Mouse (Mus musculus): ENCODE results near the gene Wnt1. TPM values are rescaled to one million over a fixed set of nuclear protein-coding genes. Genes with fewer than 3 reads are reported as not detected.
"Not testable (repeated sequence)": the region's sequence is repeated elsewhere in the genome, so short reads cannot be mapped to it uniquely, and the experiment has no call there.

The Wnt1 gene
- not detected in 2 replicates for polyA plus RNA-seq (2015; fragmentation: Nextera tagmentation; extraction: Ambion mirVana)

DNA sequence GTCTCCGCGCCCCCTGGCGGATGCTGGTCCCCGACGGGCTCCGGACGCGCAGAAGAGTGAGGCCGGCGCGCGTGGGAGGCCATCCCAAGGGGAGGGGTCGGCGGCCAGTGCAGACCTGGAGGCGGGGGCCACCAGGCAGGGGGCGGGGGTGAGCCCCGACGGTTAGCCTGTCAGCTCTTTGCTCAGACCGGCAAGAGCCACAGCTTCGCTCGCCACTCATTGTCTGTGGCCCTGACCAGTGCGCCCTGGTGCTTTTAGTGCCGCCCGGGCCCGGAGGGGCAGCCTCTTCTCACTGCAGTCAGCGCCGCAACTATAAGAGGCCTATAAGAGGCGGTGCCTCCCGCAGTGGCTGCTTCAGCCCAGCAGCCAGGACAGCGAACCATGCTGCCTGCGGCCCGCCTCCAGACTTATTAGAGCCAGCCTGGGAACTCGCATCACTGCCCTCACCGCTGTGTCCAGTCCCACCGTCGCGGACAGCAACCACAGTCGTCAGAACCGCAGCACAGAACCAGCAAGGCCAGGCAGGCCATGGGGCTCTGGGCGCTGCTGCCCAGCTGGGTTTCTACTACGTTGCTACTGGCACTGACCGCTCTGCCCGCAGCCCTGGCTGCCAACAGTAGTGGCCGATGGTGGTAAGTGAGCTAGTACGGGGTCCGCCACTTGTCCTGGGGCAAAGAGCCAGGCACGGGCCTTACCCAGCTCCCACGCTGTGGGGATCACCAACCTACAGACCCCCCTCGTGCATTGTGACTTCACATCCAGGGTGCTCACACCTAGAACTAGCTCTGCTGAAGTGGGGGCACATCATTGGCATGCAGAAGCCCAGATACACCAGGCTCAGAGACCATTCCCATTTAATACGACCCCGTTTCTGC, at the start of gene Wnt1:
Wnt1 (plus strand) TSS at position 197 of the 875 bp plus-strand sequence.
- peak within 1 kb of the TSS; percentile 40 for H3K4me3 ChIP-seq
- peak within 1 kb of the TSS; percentile 49 for H3K4me2 ChIP-seq (replicated peaks)
- peaks cover 5% of the 10 kb centered on the region; the same call in 1 of the 2 replicates for H3K9me3 ChIP-seq
- H3K27me3 ChIP-seq, result peaks cover 98% of the 10 kb centered on the region
- peaks cover 33% of the 10 kb centered on the region for H3K4me1 ChIP-seq
- ATAC-seq (ENCODE audit: low FRiP score, low read depth), result no peak
- WGBS, result 4% methylated on average over 51 of the region's 51 CpGs
- no peak within 1 kb of the TSS for H3K27ac ChIP-seq
- no peaks in the 10 kb centered on the region for H3K36me3 ChIP-seq
- peak within 1 kb of the TSS; percentile 39 for H3K9ac ChIP-seq

DNA sequence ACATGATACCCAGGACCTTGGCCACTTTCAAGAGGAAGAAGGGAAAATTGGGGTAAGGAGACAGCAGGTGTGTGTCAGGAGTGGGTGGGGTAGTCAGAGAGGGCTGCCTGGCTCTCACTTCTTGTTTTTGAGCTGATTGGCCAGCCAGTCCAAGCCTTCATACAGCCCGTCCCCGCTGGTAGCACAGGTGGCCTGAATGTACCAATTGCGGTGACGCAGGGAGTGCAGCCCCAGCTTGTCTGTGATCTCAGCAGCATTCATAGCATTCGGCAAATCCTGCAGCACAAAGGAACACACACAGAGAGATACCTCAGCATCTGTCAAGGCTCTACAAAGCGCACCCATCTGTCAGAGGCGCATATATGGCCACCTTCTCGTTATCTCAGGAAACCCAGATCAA, 49.4 kb upstream of the Wnt1 start:
- Histone ChIP-seq H3K4me2 (replicated peaks) (no peak overlapping the region), H3K27ac (no peak overlapping the region), H3K4me3 (no peak overlapping the region), H3K27me3 (no peaks in the 10 kb centered on the region), H3K36me3 (peaks cover 80% of the 10 kb centered on the region), H3K9ac (no peak overlapping the region), H3K4me1 (no peaks in the 10 kb centered on the region), H3K9me3 (no peaks in the 10 kb centered on the region)
- no peak for ATAC-seq (ENCODE audit: low FRiP score, low read depth)
- WGBS, result 85% methylated on average over 8 of the region's 8 CpGs

DNA sequence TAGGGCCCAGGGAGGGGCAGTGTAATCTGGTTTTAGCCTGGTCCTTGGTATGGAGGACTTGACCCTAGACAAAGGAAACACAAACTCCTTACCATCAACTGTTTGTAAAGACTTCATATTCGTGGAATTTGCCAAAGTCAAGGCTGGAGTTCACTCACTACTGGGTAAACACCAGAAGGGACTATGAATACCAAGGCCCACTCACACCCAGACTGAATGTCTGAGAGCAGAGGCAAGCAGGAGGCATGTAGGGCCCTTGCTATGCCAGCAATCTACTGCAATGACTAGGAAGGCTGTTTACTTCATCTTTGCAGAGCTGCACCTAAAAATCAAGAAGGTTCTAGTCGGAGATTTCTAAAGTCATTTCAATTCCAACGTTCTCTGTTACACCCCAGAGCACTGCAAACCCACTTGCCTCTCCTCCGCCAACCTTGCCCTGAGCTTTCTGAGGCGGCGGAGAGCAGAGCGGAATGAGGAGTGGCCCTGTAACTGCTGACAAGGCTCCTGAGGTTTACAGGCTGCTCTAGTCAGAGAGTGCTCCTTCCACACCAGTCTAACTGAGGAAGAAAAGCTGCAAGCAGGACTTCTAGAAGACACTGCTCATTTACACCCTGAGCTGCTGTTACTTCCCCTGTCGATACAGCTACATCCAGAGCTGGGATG, 46.8 kb upstream of the Wnt1 start:
- Histone ChIP-seq H3K4me3 (no peak overlapping the region), H3K27me3 (no peaks in the 10 kb centered on the region), H3K27ac (no peak overlapping the region), H3K36me3 (peaks cover 54% of the 10 kb centered on the region), H3K4me2 (replicated peaks) (no peak overlapping the region), H3K9me3 (no peaks in the 10 kb centered on the region), H3K4me1 (no peaks in the 10 kb centered on the region), H3K9ac (no peak overlapping the region)
- no peak for ATAC-seq (ENCODE audit: low FRiP score, low read depth)
- WGBS, result 80% methylated on average over 8 of the region's 8 CpGs

DNA sequence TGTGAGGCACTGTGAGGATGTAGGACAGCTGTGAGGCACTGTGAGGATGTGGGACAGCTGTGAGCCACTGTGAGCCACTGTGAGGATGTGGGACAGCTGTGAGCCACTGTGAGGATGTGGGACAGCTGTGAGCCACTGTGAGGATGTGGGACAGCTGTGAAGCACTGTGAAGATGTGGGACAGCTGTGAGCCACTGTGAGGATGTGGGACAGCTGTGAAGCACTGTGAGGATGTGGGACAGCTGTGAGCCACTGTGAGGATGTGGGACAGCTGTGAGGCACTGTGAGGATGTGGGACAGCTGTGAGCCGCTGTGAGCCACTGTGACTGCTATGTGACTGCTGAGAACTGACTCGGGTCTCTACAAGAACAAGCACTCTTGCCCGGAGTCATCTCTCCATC, 45.8 kb upstream of the Wnt1 start:
- H3K36me3 ChIP-seq, result peaks cover 46% of the 10 kb centered on the region
- not testable (repeated sequence) for H3K27ac ChIP-seq
- WGBS, result 92% methylated on average over 3 of the region's 3 CpGs

DNA sequence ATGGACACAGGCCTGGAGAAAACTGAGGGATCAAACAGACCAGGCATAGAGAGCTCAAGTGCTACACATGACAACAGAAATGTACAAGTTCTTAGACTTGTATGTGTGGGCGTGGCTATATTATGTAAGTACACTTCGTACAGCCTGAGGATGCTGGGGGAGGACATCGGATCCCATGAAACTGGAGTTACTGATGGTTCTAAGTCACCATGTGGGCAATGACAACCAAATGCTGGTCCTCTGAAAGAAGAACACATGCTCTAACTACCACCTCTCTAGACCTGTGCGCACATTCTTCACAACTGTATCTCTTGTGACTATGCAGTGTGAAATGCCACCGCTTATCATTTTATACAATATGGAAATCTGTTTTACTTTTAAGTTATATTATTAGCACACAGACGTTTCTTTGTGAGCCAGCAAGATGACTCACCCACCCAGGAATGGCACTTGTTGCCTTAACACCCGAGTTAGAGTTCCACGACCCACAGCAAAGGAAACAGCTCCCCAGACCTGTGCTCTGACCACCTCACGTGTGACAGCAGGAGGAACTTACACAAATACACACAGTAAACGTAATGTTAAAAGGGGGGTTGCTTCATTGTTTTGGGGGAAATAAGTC, 43.2 kb upstream of the Wnt1 start:
- peaks cover 28% of the 10 kb centered on the region for H3K36me3 ChIP-seq
- 84% methylated on average over 10 of the region's 10 CpGs for WGBS
- ATAC-seq (ENCODE audit: low FRiP score, low read depth), result no peak

More for the DNA sequence above, 45.8 kb upstream of the Wnt1 start:
- not testable (repeated sequence) for H3K9me3 ChIP-seq; ATAC-seq (ENCODE audit: low FRiP score, low read depth); H3K9ac ChIP-seq; H3K4me3 ChIP-seq; H3K4me2 ChIP-seq (replicated peaks); H3K4me1 ChIP-seq; H3K27me3 ChIP-seq

DNA sequence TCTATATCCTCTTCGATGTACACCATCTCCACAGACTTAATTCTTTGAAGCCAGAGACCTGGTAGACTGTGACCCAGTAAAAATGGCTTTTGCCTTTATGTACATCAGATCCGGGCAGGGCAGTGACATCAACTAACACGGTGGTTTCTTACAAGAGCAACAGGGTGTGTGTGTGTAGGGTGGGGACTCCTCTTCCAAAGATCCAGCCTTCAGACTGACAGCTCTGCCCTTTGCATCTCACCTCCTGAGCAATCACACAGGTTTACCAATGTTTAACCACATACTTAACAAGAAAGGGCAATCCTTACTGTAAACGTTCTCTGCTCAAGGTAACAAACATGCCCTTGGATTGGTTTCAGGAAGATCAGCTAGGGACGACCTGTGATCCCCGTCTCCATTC, 42.4 kb upstream of the Wnt1 start:
- no peaks in the 10 kb centered on the region for H3K4me1 ChIP-seq
- no peak overlapping the region for H3K4me3 ChIP-seq
- peaks cover 20% of the 10 kb centered on the region for H3K36me3 ChIP-seq
- no peak for ATAC-seq (ENCODE audit: low FRiP score, low read depth)
- H3K27me3 ChIP-seq, result no peaks in the 10 kb centered on the region
- no peak overlapping the region for H3K9ac ChIP-seq
- H3K27ac ChIP-seq, result no peak overlapping the region
- 80% methylated on average over 6 of the region's 6 CpGs for WGBS
- H3K4me2 ChIP-seq (replicated peaks), result no peak overlapping the region
- H3K9me3 ChIP-seq, result no peaks in the 10 kb centered on the region

More for the DNA sequence above, 43.2 kb upstream of the Wnt1 start:
- Histone ChIP-seq H3K9me3 (no peaks in the 10 kb centered on the region), H3K4me3 (no peak overlapping the region), H3K27ac (no peak overlapping the region), H3K27me3 (no peaks in the 10 kb centered on the region), H3K9ac (no peak overlapping the region), H3K4me2 (replicated peaks) (no peak overlapping the region), H3K4me1 (no peaks in the 10 kb centered on the region)

DNA sequence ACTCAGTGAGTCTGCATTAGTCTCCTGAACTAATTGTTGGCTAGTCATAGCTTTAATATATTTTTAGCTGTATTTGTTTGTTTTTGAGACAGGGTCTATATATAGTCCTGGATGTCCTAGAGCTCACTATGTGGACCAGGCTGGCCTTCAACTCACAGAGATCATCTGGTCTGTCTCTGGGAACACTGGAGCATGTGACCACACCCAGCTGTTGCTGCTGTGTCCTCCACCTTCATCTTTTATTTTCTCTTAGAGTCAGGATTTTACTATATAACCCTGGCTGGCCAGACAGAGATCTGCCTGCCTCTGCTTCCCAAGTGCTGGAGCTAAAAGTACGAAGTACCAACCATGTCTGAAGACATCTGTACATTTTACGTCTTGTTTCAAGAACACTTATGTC, 40.6 kb upstream of the Wnt1 start:
- H3K9ac ChIP-seq, result no peak overlapping the region
- H3K27ac ChIP-seq, result no peak overlapping the region
- no peak overlapping the region for H3K4me2 ChIP-seq (replicated peaks)
- ATAC-seq (ENCODE audit: low FRiP score, low read depth), result no peak
- peaks cover 11% of the 10 kb centered on the region for H3K36me3 ChIP-seq
- no peak overlapping the region for H3K4me3 ChIP-seq
- no peaks in the 10 kb centered on the region for H3K4me1 ChIP-seq
- no peaks in the 10 kb centered on the region for H3K9me3 ChIP-seq
- WGBS, result 96% methylated on average over 2 of the region's 2 CpGs
- no peaks in the 10 kb centered on the region for H3K27me3 ChIP-seq

DNA sequence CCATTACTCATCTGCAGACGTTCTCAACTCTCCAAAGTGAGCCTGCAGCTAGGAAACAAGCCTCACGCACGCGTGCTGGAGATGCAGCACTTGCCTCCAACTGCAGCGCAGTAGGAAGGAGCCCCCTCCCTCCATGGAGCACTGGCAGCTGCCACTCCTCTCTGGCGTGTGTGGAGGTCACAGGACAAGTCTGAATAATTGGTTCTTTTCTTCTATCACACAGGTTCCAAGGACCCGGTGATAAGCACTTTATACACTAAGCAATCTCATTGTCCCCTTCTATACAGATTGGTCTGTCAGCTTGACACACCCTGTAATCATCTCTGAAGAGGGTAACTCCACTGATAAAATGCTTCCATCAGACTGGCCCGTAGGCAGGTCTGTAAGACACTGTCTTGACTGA, 36.6 kb upstream of the Wnt1 start:
- Histone ChIP-seq H3K4me1 (no peaks in the 10 kb centered on the region), H3K4me2 (replicated peaks) (no peak overlapping the region), H3K9ac (no peak overlapping the region), H3K27me3 (no peaks in the 10 kb centered on the region), H3K27ac (no peak overlapping the region), H3K36me3 (peaks cover 32% of the 10 kb centered on the region), H3K4me3 (no peak overlapping the region), H3K9me3 (no peaks in the 10 kb centered on the region)
- no peak for ATAC-seq (ENCODE audit: low FRiP score, low read depth)
- 80% methylated on average over 8 of the region's 8 CpGs for WGBS

DNA sequence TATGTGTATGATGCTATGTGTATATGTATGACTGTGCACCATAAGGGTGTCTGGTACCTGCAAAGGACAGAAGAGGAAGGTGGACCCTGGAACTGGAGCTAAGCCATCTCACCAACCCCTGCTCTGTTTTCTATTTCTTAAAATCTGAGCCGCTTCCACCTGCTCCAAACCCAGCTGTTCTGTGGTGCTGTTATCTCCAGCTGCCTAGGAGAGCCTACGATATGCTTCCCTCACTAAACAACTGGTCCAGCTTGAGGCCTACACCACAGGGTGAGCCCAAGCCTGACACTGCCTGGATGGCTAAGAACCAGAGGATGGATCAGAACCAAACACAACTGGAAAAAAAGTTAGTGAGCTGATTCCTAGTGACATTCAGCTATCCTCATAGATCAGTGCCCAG, 35.5 kb upstream of the Wnt1 start:
- WGBS, result 86% methylated on average over 2 of the region's 2 CpGs
- H3K27me3 ChIP-seq, result no peaks in the 10 kb centered on the region
- no peak overlapping the region for H3K4me2 ChIP-seq (replicated peaks)
- H3K4me3 ChIP-seq, result no peak overlapping the region
- H3K36me3 ChIP-seq, result peaks cover 43% of the 10 kb centered on the region
- ATAC-seq (ENCODE audit: low FRiP score, low read depth), result no peak
- no peak overlapping the region for H3K27ac ChIP-seq
- H3K9me3 ChIP-seq, result no peaks in the 10 kb centered on the region
- no peak overlapping the region for H3K9ac ChIP-seq
- no peaks in the 10 kb centered on the region for H3K4me1 ChIP-seq

DNA sequence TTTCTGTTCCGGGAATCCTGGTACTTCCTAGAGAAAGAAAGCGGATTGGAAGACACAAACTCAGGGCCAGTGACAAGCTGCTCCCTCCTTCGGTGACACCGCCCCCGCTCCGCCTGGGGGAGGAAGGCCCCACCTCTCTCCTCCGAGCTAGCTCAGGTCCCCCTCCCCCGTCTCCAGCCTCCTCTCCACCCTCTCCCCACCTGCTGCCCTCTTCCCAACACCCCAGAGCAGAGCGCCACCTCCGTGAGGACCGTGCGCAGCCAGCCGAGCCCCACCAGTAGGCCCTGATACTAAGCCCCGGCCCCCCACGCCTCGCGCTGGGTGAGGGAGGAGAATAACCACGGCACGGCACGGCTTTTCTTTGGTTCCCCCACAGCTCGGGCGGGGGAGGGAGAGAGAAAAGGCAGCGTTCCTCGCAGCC, 27.4 kb upstream of the Wnt1 start:
- Histone ChIP-seq H3K4me3 (peak overlapping the region; percentile 99), H3K27ac (peak overlapping the region; percentile 75), H3K36me3 (peaks cover 29% of the 10 kb centered on the region), H3K9me3 (no peaks in the 10 kb centered on the region), H3K4me2 (replicated peaks) (peak overlapping the region; percentile 87), H3K27me3 (peaks cover 18% of the 10 kb centered on the region; the same call in 1 of the 2 replicates), H3K9ac (peak overlapping the region; percentile 94), H3K4me1 (peaks cover 22% of the 10 kb centered on the region)
- WGBS, result under 1% methylated on average over 24 of the region's 24 CpGs
- ATAC-seq (ENCODE audit: low FRiP score, low read depth), result peak; percentile 69

DNA sequence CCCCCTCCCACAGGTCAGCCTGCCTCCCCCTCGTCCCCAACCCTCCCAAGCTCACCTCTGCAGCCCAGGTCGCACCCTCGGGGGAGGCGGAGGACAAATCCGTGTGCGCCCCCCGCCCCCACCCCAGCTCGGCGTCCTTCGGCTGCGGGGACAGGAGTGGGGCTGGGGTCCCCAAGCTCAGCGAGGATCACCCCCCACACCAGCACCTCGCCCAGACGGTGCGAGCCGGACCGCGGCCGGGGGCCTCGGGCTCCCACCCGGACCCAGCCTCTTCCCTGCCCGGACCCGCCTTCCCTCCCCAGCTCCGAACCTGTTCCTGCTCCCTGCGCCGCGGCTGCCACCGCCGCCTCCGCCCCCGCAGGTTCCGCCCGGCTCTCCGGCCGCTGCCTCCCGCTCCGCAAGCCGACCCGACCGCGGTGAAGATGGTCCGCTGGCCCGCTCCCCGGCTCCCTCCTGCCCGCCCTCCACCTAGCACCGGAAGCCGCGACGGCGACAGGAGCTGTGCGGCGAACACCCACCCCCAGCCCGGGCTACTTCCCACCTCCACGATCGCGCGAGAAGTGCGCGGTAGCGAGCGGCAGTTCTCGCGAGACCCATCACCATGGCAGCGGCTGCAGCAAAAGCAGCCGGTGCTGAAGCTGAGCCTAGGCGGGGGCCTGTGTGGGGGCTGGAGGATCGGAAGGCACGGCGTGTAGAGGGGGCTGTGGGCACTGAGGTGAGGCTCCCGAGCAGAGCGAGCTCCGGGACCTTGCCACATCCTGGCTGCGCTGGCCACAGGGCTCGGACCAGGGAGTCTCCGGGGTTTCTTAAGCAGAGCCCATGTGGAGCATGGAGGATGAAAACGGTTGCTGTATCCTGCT, 26.8 kb upstream of the Wnt1 start, which contains the start of gene Arf3:
Arf3 (minus strand) TSS at position 545 of the 860 bp plus-strand sequence.
- peaks cover 29% of the 10 kb centered on the region for H3K36me3 ChIP-seq
- H3K27me3 ChIP-seq, result peaks cover 20% of the 10 kb centered on the region; the same call in 1 of the 2 replicates
- H3K4me1 ChIP-seq, result peaks cover 22% of the 10 kb centered on the region
- no peaks in the 10 kb centered on the region for H3K9me3 ChIP-seq
- H3K27ac ChIP-seq, result peak within 1 kb of the TSS; percentile 75
- whole genome bisulfite sequencing, result under 1% methylated on average over 64 of the region's 76 CpGs
- peak within 1 kb of the TSS; percentile 99 for H3K4me3 ChIP-seq
- peak; percentile 95 for ATAC-seq (ENCODE audit: low FRiP score, low read depth)
- peak within 1 kb of the TSS; percentile 87 for H3K4me2 ChIP-seq (replicated peaks)
- H3K9ac ChIP-seq, result peak within 1 kb of the TSS; percentile 94

All from limb, embryonic 13.5 days (tissue).